Mouse (Mus musculus): ENCODE results near the gene Peli1.

DNA sequence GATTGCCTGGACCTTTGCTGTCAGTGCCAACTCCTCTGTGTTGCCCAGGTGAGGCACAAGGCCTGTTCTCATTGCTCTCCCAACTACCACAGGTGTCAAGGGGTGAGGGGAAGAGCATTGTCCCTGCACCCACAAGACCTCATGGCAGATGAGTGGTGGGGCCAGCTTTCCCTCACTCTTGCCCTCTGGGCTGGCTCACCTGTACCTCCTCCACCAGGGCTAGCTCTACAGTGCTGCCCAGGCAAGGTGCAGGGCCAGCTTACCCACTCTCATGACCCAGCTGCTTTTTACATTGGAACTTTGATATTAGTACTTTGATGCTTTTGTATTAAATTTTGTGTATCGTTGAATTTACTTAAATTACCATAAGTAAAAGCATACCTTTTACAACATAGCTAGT is 16.0 kb downstream of the Peli1 start:
- TF ChIP-seq POLR2A (IDR thresholded peaks at IDR 0.05; ENCODE audit: insufficient read depth, low read depth, low read length) (no peak), CTCF (IDR thresholded peaks at IDR 0.05; ENCODE audit: insufficient read depth, low read depth, low read length) (no peak)

All from olfactory bulb, adult 2 months (tissue).